Mouse (Mus musculus) bone marrow, adult 2 months (tissue): ENCODE measurements around the gene Mta2. TPM values are rescaled to one million over a fixed set of nuclear protein-coding genes. Genes with fewer than 3 reads are reported as not detected.

Source experiments
- H3K27ac ChIP-seq: fragments of 200-500 bp; 2 replicates; pipeline ENCODE4 v1.5.1; 2012; ENCODE audit warnings: low read depth, mild to moderate bottlenecking, control low read depth, inconsistent platforms, low read length; ENCODE audit not compliant: control insufficient read depth, poor library complexity, insufficient read depth
- H3K4me1 ChIP-seq: fragments of 200-500 bp; 2 replicates; pipeline ENCODE4 v1.6.1; 2011; ENCODE audit warnings: low read length; ENCODE audit not compliant: control insufficient read depth, insufficient read depth
- H3K4me3 ChIP-seq: fragments of 200-500 bp; replicated peaks from 2 replicates; pipeline ENCODE3; 2011; ENCODE audit warnings: mild to moderate bottlenecking, low read depth, low read length, control low read depth; ENCODE audit not compliant: control insufficient read depth
- CTCF ChIP-seq: fragments of 200-500 bp; IDR thresholded peaks from 2 replicates; pipeline ENCODE4 v1.5.1; 2011; ENCODE audit warnings: low read length, control low read depth; ENCODE audit not compliant: control insufficient read depth, insufficient read depth
- POLR2A ChIP-seq: fragments of 200-500 bp; IDR thresholded peaks from 2 replicates; pipeline ENCODE4 v1.6.1; 2011; ENCODE audit warnings: low read depth, mild to moderate bottlenecking, control low read depth, low read length, borderline replicate concordance; ENCODE audit not compliant: control insufficient read depth
- WGBS: fragments of 180-500 bp; shearing (Covaris S2); methylation state at CpG from one replicate; pipeline ENCODE4 v1.1.7; 2018; 5-methylcytosine and 5-hydroxymethylcytosine counted together
- polyA plus RNA-seq: library from polyadenylated mRNA; stranded (reverse); fragments of >200 nt; gene quantifications from 2 replicates; pipeline ENCODE4 v1.2.4, GENCODE M21; 2011; ENCODE audit warnings: low replicate concordance; ENCODE audit not compliant: missing spikeins, insufficient read depth, insufficient read length

Gene Mta2
- polyA plus RNA-seq, 1 experiment = 91.6 TPM

DNA sequence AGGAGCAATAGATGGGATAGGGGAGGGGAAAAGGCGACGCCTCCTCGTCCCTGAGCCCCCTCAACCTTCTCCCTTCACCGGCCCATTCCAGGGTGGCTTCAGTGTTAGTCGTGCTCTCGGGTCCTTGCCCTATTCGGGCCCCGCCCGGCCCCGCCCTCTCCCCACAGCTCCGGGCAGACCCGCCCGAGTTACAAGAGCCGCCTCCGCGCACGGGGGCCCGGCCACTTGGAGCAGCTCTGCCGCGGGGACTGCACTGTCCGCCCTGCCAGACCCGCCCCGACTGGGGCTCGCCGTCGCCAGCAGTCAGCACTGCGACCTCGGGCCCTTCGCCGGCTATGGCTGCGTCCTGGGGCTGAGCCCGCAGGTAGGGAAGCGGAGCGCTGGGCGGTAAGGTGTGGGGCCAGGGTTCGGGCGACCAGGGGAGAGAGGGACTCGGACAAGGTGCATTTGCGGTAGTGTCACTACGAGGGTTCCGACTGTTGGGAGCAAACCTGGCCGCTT, 47.4 kb downstream of the Mta2 start, which contains the start of gene Ahnak:
Gene Ahnak (plus strand): TSS at position 219 of the 501 bp plus-strand sequence.
- Histone ChIP-seq H3K27ac (peak within 1 kb of the TSS; percentile 68), H3K4me3 (peak within 1 kb of the TSS; percentile 68), H3K4me1 (peaks cover 1% of the 10 kb centered on the region)
- peak; percentile 72; the same call in 1 of the 2 replicates for TF ChIP-seq POLR2A
- TF ChIP-seq CTCF = no peak
- 2% methylated on average over 42 of the region's 42 CpGs for WGBS

DNA sequence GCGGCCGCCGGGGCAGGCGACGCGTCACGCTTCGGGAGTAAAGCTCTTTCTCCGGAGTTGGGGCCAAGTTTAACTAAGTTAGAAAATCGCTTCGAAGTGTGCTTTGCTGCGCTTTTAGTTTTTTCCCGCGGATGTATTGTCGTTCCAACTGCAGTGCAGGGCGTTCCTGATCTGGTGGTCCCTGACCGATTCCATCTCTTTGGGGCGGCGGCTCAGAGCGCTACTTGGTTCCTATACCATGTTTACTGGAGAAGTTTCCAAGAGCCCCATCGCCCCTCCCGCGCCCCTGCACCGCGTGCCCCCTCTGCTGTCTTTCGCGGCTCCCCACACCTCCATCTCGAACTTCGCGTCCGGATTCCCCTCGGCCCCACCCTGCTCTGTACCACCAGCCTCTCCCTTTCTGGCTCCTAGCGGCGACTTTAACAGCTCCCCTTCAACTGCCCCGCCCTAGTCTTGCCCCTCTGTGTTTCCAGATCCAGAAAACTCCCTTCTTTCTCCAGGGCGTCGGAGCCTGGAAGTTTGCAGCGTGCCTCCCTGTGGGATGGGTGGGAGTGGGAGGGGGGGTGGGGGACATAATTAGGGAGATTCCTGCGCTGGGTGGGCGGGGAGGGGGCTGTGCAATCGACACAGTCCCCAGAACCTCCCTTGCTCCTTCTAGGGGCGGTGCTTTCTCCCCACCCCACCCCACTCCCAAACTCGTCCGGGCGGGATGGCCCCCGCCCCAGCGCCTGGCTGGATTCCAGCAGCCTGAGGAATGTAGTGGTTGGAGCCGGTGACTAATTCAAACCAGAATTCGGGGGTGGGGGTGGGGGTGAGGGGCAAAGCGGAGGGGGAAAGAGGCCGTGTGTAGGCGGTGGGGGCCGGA, 48.1 kb downstream of the Mta2 start:
- peak overlapping the region; percentile 68 for H3K4me3 ChIP-seq
- no peak; the same call in 1 of the 2 replicates for TF ChIP-seq CTCF
- TF ChIP-seq POLR2A = no peak
- 1% methylated on average over 53 of the region's 53 CpGs for WGBS
- peak overlapping the region; percentile 68 for H3K27ac ChIP-seq
- H3K4me1 ChIP-seq = peaks cover 1% of the 10 kb centered on the region

DNA sequence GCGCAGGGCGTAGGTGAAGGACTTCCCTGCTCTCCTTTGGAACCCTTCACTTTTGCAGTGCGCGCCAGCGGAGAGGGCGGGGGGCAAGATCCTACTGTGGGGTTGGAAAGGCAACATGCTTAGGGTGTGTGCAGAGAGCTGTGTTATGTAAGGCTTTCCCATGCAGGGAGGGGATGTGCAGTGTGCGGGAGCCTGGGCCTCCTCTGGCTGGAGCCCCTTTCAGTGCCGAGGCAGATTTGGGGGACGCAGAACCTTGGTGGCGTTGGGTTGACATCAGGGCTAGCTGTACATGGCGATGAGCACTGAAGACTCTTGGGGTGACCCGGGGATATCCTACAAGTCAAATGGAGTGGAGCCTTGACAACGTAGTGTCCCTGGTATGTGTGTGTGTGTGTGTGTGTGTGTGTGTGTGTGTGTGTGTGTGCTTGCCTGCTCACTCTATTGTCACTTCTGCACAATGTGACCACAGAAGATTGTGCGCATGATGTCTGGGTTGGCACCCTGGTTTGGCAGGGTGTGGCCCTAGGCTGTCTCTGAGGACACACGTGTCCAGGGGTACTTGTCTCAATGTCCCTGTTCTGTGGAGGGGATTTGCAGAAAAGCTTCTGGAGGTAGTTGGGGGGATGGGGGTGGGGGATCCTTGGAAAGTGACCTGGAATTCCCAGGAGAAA, 48.9 kb downstream of the Mta2 start:
- WGBS = 23% methylated on average over 15 of the region's 15 CpGs
- no peak for TF ChIP-seq CTCF
- no peak for TF ChIP-seq POLR2A
- Histone ChIP-seq H3K27ac (no peak overlapping the region), H3K4me1 (peaks cover 1% of the 10 kb centered on the region), H3K4me3 (peak overlapping the region; percentile 38)

DNA sequence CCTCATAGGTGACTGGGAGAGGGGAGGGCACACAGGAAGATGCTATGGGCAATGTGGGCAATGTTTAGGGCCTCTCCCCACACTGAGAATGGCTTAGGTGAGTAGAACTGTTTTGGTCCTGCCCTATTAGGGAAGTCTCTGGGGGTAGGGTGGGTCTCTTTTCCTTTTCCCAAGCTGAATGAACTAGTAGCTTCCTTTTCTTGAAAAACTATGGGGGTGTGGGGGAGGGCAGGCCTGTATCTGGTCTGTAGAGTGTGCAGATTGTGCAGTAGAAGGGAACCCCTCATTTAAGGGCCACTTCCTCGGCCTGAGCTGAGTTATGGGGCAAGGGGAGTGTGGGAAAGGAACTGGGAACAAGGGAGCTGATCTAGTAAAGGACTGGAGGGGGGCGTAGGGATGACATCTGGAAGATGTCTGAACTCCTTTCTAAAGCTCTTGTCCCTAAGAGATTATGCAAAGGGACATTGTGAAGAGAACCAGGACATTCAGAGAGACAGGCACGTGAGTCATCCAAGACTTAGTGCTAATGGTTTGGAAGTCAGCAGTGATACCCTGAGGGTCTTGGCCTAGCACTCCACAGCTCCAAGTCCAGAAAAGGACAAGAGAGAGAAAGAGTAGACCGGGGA, 49.7 kb downstream of the Mta2 start:
- Histone ChIP-seq H3K4me3 (peak overlapping the region; percentile 14), H3K27ac (no peak overlapping the region), H3K4me1 (peaks cover 1% of the 10 kb centered on the region)
- WGBS = 67% methylated on average over 4 of the region's 4 CpGs
- TF ChIP-seq POLR2A (no peak), CTCF (no peak)

DNA sequence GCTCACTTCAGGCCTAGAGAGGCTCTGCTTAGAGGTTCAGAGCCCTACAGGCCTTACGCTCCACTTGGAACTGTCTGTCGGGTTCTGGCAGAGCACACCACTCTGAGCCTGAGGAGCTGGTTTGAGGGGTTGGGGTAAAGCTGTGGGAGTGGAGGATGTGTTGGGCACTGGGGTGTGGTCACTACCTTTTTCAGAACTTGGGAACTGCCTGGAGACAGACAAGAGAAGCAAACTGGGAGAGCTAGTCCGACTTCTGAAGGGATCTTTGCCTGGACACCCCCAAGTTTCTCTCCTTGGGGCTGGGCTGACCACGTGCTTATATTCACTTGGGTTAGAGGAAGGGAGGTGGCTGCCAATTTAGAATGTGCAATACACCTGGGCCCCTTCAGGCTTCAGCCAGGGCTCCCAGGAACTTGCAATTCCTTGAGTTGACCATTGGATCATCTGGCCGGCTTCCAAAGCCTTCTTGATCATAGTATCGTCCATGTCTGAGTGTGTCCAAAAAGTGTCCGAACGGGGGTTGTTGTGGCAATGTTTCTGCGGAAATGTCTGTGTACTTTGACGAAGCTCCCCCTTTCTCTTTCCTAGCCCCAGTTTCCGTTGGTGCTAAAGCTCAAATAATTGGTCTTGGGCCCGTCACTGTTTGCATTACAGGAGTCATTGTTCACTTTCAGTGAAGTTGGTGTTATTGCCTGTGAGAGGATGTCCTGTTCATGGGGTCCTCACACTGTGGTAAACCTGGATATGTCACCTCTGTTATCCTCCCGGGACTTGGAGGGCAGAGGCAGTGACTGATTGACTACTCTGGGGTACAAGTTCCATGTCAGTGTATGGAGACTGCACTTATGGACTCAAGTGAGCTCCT, 50.4 kb downstream of the Mta2 start:
- no peak overlapping the region for H3K27ac ChIP-seq
- WGBS = 79% methylated on average over 13 of the region's 13 CpGs
- no peak overlapping the region for H3K4me3 ChIP-seq
- no peak for TF ChIP-seq CTCF
- TF ChIP-seq POLR2A = no peak
- peaks cover 1% of the 10 kb centered on the region for H3K4me1 ChIP-seq

DNA sequence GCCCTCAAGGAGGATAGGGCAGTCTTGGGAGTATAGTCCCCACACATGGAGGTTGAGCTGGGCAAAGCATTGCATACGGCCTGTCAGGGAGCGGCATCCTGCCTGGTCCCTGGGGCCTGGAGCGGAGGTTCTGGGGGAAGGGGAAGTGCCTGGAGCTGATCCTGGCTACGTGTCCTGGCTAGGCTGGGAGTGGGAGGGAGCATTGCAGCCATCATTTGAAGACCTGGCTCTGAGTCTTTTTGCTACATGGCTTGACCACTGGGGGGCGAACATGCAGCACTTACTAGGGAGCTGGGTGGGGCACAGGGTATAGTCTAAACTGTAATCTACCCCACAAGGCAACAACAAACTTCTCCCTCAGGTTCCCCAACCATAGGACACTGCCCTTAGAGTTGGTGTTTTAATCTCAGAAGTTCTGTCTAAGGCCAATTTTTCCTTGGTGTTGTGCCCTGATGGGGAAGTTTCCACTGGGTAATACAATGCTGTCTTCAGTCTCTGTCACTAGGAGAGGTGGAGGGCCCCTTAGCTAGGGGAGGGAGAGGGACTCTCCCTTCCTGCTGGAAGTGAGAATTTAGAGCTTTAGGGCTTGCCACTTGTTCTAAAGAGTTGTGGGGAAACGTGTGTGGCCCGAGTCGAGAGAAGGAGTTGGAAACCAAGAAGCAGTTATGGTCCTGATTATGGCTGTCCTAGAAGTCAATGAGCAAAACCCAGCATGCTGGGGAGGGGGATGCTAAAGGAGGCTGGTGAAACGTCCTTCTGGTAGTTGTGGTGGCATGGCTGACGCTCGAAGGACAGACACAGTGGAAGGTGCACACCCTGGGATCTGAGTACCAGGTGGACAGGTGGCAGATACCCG, 51.3 kb downstream of the Mta2 start:
- no peak for TF ChIP-seq POLR2A
- peak; percentile 81 for TF ChIP-seq CTCF
- WGBS = 25% methylated on average over 12 of the region's 12 CpGs
- peak overlapping the region; percentile 30; the same call in 1 of the 2 replicates for H3K27ac ChIP-seq
- no peak overlapping the region for H3K4me3 ChIP-seq
- peaks cover 1% of the 10 kb centered on the region for H3K4me1 ChIP-seq

DNA sequence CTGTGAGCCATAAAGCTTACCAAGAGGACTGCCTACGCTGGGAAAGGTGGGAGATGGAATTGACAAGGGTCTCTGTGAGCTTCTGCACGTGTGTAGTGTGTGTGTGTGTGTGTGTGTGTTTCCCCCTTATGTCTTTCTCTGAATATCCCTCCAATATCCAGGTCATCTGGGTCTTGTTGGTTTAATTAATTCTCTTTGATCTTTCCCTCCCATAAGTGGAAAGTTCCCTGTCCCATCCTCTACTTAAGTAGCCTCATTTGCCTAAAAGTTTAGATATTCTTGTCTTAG, 51.9 kb downstream of the Mta2 start:
- TF ChIP-seq CTCF = no peak
- TF ChIP-seq POLR2A = no peak

More for the DNA sequence above, 51.9 kb downstream of the Mta2 start:
- H3K27ac ChIP-seq = peak overlapping the region; percentile 30; the same call in 1 of the 2 replicates
- no peak overlapping the region for H3K4me3 ChIP-seq
- 64% methylated on average over 2 of the region's 2 CpGs for WGBS
- peaks cover 1% of the 10 kb centered on the region for H3K4me1 ChIP-seq
